Mouse (Mus musculus): Measurements from ENCODE around the gene Tmx4. TPM values are rescaled to one million over a fixed set of nuclear protein-coding genes. Genes with fewer than 3 reads are reported as not detected.

The Tmx4 gene
- polyA plus RNA-seq, 1 experiment from 2014 or later = 9.4 TPM

GRCm38 (mm10) chr2:134675465-134675864, 31.5 kb upstream of the Tmx4 start:
- TF ChIP-seq CTCF (IDR thresholded peaks at IDR 0.05) (no peak), EP300 (IDR thresholded peaks at IDR 0.05) (no peak)
- 92% methylated on average over 1 of the region's 1 CpGs for WGBS
- H3K27me3 ChIP-seq (replicated peaks; ENCODE audit: insufficient read depth, low read length) = no peaks in the 10 kb centered on the region

DNA sequence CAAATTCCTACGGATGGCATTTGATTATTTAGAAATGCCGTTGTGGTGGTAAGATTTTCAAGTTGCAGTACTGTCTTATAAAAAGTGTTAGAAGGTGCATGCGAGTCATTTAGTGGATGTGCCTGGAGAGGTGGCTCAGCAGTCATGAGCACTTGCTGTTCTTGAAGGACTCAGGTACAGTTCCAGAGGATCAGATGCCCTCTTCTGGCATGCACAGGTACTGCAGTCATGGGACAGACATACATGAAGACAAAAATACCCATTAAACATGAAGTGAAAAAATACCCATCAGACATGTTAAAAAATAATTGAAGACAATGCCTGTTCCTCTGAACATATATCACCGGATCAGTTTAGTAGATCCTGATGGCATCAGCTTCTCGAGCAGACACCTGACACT, 29.7 kb upstream of the Tmx4 start:
- H3K4me3 ChIP-seq (ENCODE audit: low read depth, low read length) = no peak overlapping the region
- no peaks in the 10 kb centered on the region for H3K27me3 ChIP-seq (replicated peaks; ENCODE audit: insufficient read depth, low read length)
- no peak overlapping the region for H3K4me2 ChIP-seq (replicated peaks; ENCODE audit: low read depth, low read length)
- WGBS = 74% methylated on average over 5 of the region's 5 CpGs
- no peak for ATAC-seq
- H3K36me3 ChIP-seq (ENCODE audit: insufficient read depth, low read length) = no peaks in the 10 kb centered on the region
- no peak overlapping the region for H3K27ac ChIP-seq (ENCODE audit: low read length)
- TF ChIP-seq CTCF (IDR thresholded peaks at IDR 0.05) (peak; percentile 74), EP300 (IDR thresholded peaks at IDR 0.05) (no peak)
- peak; percentile 35 for DNase-seq (ENCODE audit: low spot score)
- H3K9me3 ChIP-seq (ENCODE audit: low read length) = no peaks in the 10 kb centered on the region
- no peaks in the 10 kb centered on the region for H3K4me1 ChIP-seq (ENCODE audit: insufficient read depth, low read depth, low read length)
- H3K9ac ChIP-seq (replicated peaks; ENCODE audit: low read depth) = no peak overlapping the region

More at GRCm38 (mm10) chr2:134675465-134675864, 31.5 kb upstream of the Tmx4 start:
- ATAC-seq (no peak), DNase-seq (ENCODE audit: low spot score) (no peak)
- no peak overlapping the region for H3K4me3 ChIP-seq (ENCODE audit: low read depth, low read length)
- no peak overlapping the region for H3K4me2 ChIP-seq (replicated peaks; ENCODE audit: low read depth, low read length)
- no peak overlapping the region for H3K27ac ChIP-seq (ENCODE audit: low read length)
- no peaks in the 10 kb centered on the region for H3K36me3 ChIP-seq (ENCODE audit: insufficient read depth, low read length)
- no peaks in the 10 kb centered on the region for H3K4me1 ChIP-seq (ENCODE audit: insufficient read depth, low read depth, low read length)
- H3K9ac ChIP-seq (replicated peaks; ENCODE audit: low read depth) = no peak overlapping the region
- no peaks in the 10 kb centered on the region for H3K9me3 ChIP-seq (ENCODE audit: low read length)

DNA sequence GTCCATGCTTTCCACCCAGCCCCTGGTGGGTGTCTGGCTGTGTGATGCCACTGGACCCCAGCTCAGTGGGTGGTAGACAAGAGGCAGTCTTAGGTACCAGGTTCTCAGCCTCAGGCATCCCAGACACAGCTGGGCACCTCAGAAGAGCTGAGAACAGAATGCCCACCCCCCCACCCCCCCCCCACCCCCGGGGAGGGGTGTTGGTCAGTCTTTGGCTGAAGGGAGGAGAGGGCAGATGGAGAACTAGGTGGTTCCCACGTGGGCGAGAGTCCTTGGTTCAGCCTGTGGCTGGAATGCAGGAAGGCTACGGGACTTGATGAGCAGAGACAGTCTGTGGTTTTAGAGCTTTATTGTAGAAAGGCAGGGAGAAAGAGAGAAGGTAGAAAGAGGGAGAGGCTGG, 12.5 kb upstream of the Tmx4 start:
- H3K36me3 ChIP-seq (ENCODE audit: insufficient read depth, low read length) = no peaks in the 10 kb centered on the region
- WGBS = 26% methylated on average over 4 of the region's 4 CpGs

DNA sequence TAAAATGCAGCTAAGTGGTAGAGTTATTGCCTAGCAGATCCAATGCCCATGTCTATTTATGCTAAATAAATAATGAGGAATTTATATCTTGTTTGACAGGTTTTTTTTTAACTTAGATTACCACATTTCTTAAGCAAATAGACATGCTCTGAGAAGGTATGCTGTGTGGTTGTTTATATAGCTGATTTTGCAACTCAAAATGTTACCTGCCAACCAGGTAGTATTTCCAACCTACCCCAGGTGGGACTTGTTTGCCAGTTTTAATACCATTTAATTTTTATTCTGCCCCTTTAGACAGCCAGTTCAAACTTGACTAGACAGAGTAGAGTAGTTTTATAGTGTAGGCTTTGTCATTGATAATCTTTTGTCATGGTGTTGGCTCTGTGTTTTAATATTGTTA, 10.7 kb upstream of the Tmx4 start:
- Histone ChIP-seq H3K9ac (replicated peaks; ENCODE audit: low read depth) (no peak overlapping the region), H3K9me3 (ENCODE audit: low read length) (no peaks in the 10 kb centered on the region), H3K4me1 (ENCODE audit: insufficient read depth, low read depth, low read length) (no peaks in the 10 kb centered on the region), H3K4me2 (replicated peaks; ENCODE audit: low read depth, low read length) (no peak overlapping the region), H3K27me3 (replicated peaks; ENCODE audit: insufficient read depth, low read length) (no peaks in the 10 kb centered on the region), H3K36me3 (ENCODE audit: insufficient read depth, low read length) (no peaks in the 10 kb centered on the region), H3K27ac (ENCODE audit: low read length) (no peak overlapping the region), H3K4me3 (ENCODE audit: low read depth, low read length) (no peak overlapping the region)
- TF ChIP-seq CTCF (IDR thresholded peaks at IDR 0.05) (no peak), EP300 (IDR thresholded peaks at IDR 0.05) (no peak)
- DNase-seq (ENCODE audit: low spot score) = peak; percentile 20
- no peak for ATAC-seq

More for the DNA sequence above, 12.5 kb upstream of the Tmx4 start:
- no peak for ATAC-seq
- H3K9me3 ChIP-seq (ENCODE audit: low read length) = no peaks in the 10 kb centered on the region
- no peak overlapping the region for H3K27ac ChIP-seq (ENCODE audit: low read length)
- no peaks in the 10 kb centered on the region for H3K4me1 ChIP-seq (ENCODE audit: insufficient read depth, low read depth, low read length)
- H3K27me3 ChIP-seq (replicated peaks; ENCODE audit: insufficient read depth, low read length) = no peaks in the 10 kb centered on the region
- no peak for DNase-seq (ENCODE audit: low spot score)
- H3K9ac ChIP-seq (replicated peaks; ENCODE audit: low read depth) = no peak overlapping the region
- H3K4me2 ChIP-seq (replicated peaks; ENCODE audit: low read depth, low read length) = no peak overlapping the region
- H3K4me3 ChIP-seq (ENCODE audit: low read depth, low read length) = no peak overlapping the region
- no peak for TF ChIP-seq CTCF (IDR thresholded peaks at IDR 0.05)

GRCm38 (mm10) chr2:134652759-134653158, 8.8 kb upstream of the Tmx4 start:
- no peak overlapping the region for H3K9ac ChIP-seq (replicated peaks; ENCODE audit: low read depth)
- H3K36me3 ChIP-seq (ENCODE audit: insufficient read depth, low read length) = no peaks in the 10 kb centered on the region
- H3K9me3 ChIP-seq (ENCODE audit: low read length) = no peaks in the 10 kb centered on the region
- DNase-seq (ENCODE audit: low spot score) (peak; percentile 27), ATAC-seq (no peak)
- WGBS = 60% methylated on average over 5 of the region's 5 CpGs
- H3K4me2 ChIP-seq (replicated peaks; ENCODE audit: low read depth, low read length) = no peak overlapping the region
- H3K27me3 ChIP-seq (replicated peaks; ENCODE audit: insufficient read depth, low read length) = no peaks in the 10 kb centered on the region
- H3K27ac ChIP-seq (ENCODE audit: low read length) = no peak overlapping the region
- TF ChIP-seq CTCF (IDR thresholded peaks at IDR 0.05) = no peak
- no peak for TF ChIP-seq EP300 (IDR thresholded peaks at IDR 0.05)
- H3K4me3 ChIP-seq (ENCODE audit: low read depth, low read length) = no peak overlapping the region
- no peaks in the 10 kb centered on the region for H3K4me1 ChIP-seq (ENCODE audit: insufficient read depth, low read depth, low read length)

- no peak overlapping the region for H3K27ac ChIP-seq (ENCODE audit: low read length)
- 37% methylated on average over 3 of the region's 3 CpGs for whole genome bisulfite sequencing
- H3K4me1 ChIP-seq (ENCODE audit: insufficient read depth, low read depth, low read length) = no peaks in the 10 kb centered on the region
- no peaks in the 10 kb centered on the region for H3K36me3 ChIP-seq (ENCODE audit: insufficient read depth, low read length)
- DNase-seq (ENCODE audit: low spot score) (no peak), ATAC-seq (no peak)
- no peak overlapping the region for H3K4me3 ChIP-seq (ENCODE audit: low read depth, low read length)
- no peak overlapping the region for H3K4me2 ChIP-seq (replicated peaks; ENCODE audit: low read depth, low read length)
- TF ChIP-seq EP300 (IDR thresholded peaks at IDR 0.05) (no peak), CTCF (IDR thresholded peaks at IDR 0.05) (no peak)
- no peaks in the 10 kb centered on the region for H3K27me3 ChIP-seq (replicated peaks; ENCODE audit: insufficient read depth, low read length)
- H3K9ac ChIP-seq (replicated peaks; ENCODE audit: low read depth) = no peak overlapping the region
- H3K9me3 ChIP-seq (ENCODE audit: low read length) = no peaks in the 10 kb centered on the region
Measured at GRCm38 (mm10) chr2:134648999-134649398, 5.1 kb upstream of the Tmx4 start.

GRCm38 (mm10) chr2:134645752-134646151, 1.8 kb upstream of the Tmx4 start:
- TF ChIP-seq CTCF (IDR thresholded peaks at IDR 0.05) = no peak
- no peak for TF ChIP-seq EP300 (IDR thresholded peaks at IDR 0.05)
- H3K9ac ChIP-seq (replicated peaks; ENCODE audit: low read depth) = no peak overlapping the region
- no peaks in the 10 kb centered on the region for H3K9me3 ChIP-seq (ENCODE audit: low read length)
- 51% methylated on average over 3 of the region's 3 CpGs for WGBS
- H3K4me3 ChIP-seq (ENCODE audit: low read depth, low read length) = no peak overlapping the region
- ATAC-seq (no peak), DNase-seq (ENCODE audit: low spot score) (no peak)
- H3K27ac ChIP-seq (ENCODE audit: low read length) = no peak overlapping the region
- peaks cover 5% of the 10 kb centered on the region; the same call in 1 of the 2 replicates for H3K4me1 ChIP-seq (ENCODE audit: insufficient read depth, low read depth, low read length)
- H3K4me2 ChIP-seq (replicated peaks; ENCODE audit: low read depth, low read length) = no peak overlapping the region
- no peaks in the 10 kb centered on the region for H3K27me3 ChIP-seq (replicated peaks; ENCODE audit: insufficient read depth, low read length)
- H3K36me3 ChIP-seq (ENCODE audit: insufficient read depth, low read length) = no peaks in the 10 kb centered on the region

All from lung, postnatal 0 days (tissue).